Mouse (Mus musculus): ENCODE measurements around the gene Bcl2l12. TPM values are rescaled to one million over a fixed set of nuclear protein-coding genes. Genes with fewer than 3 reads are reported as not detected.

The Bcl2l12 gene
- total and polyA plus RNA-seq, 3 experiments = 16.6 to 24.6 TPM; not detected in 1

DNA sequence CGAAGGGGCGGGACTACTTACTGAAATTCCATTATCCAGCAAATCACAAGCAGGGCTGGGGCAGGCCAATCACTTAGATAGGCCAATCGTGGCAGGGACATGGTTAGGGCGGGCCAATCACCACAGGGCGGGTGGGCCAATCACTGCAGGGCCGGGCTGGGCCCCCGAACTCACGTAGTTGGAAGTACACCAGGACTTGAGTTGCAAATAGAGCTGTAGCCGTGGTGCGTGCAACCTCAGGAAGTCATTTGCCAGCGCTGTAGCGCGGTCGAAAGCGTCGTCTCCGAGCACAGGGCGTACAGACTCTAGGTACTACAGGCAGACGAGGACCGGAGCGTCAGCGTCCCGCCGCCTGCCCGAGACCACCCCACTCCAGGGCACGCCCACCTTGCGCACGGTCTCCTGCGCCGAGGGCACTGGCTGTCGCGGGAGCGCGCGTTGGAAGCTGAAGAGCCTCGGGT is 28.3 kb downstream of the Bcl2l12 start (continued):
- TF ChIP-seq CTCF (IDR thresholded peaks at IDR 0.05 in 2 of 3, conservative IDR thresholded peaks at IDR 0.05 in 1 of 3; ENCODE audit: control insufficient read depth in 1 of 3, insufficient read depth in 1 of 3, low read depth in 2 of 3, low read length in 3 of 3, poor library complexity in 1 of 3, severe bottlenecking in 1 of 3) = no peak
- no peak for TF ChIP-seq SMC3 (IDR thresholded peaks at IDR 0.05; ENCODE audit: low read depth, low read length)
- no peak for TF ChIP-seq CHD1 (IDR thresholded peaks at IDR 0.05; ENCODE audit: low read depth, low read length)
- peak; percentile 72 for TF ChIP-seq SIN3A (IDR thresholded peaks at IDR 0.05; ENCODE audit: low read length)
- no peak for TF ChIP-seq KAT2A (conservative IDR thresholded peaks at IDR 0.05; ENCODE audit: low read depth, low read length)
- no peak for TF ChIP-seq TCF12 (IDR thresholded peaks at IDR 0.05; ENCODE audit: low read depth, low read length)
- TF ChIP-seq MXI1 (IDR thresholded peaks at IDR 0.05; ENCODE audit: low read depth, low read length) = no peak; the same call in 1 of the 2 replicates
- no peak for TF ChIP-seq MAFK (IDR thresholded peaks at IDR 0.05; ENCODE audit: borderline replicate concordance, low read depth, low read length)
- TF ChIP-seq POLR2AphosphoS5 (IDR thresholded peaks at IDR 0.05; ENCODE audit: borderline replicate concordance, low read depth, low read length) = no peak
- TF ChIP-seq RAD21 (IDR thresholded peaks at IDR 0.05; ENCODE audit: low read depth, low read length) = no peak
- TF ChIP-seq POLR2AphosphoS2 (IDR thresholded peaks at IDR 0.05; ENCODE audit: low read length) = no peak; the same call in 1 of the 2 replicates
- no peak for TF ChIP-seq USF2 (IDR thresholded peaks at IDR 0.05; ENCODE audit: borderline replicate concordance in 1 of 2, insufficient read depth in 1 of 2, low read depth in 1 of 2, low read length in 2 of 2)
- no peak for TF ChIP-seq BHLHE40 (IDR thresholded peaks at IDR 0.05; ENCODE audit: borderline replicate concordance, low read depth, low read length)
- peak; percentile 76 for TF ChIP-seq CHD2 (IDR thresholded peaks at IDR 0.05; ENCODE audit: low read length)
- TF ChIP-seq ZKSCAN1 (IDR thresholded peaks at IDR 0.05; ENCODE audit: low read depth, low read length) = no peak
- no peak for TF ChIP-seq MEF2A (IDR thresholded peaks at IDR 0.05; ENCODE audit: extremely low read depth, insufficient replicate concordance, low read depth, low read length, poor library complexity, severe bottlenecking)
- no peak for TF ChIP-seq ZMIZ1 (IDR thresholded peaks at IDR 0.05; ENCODE audit: low read depth, low read length)

DNA sequence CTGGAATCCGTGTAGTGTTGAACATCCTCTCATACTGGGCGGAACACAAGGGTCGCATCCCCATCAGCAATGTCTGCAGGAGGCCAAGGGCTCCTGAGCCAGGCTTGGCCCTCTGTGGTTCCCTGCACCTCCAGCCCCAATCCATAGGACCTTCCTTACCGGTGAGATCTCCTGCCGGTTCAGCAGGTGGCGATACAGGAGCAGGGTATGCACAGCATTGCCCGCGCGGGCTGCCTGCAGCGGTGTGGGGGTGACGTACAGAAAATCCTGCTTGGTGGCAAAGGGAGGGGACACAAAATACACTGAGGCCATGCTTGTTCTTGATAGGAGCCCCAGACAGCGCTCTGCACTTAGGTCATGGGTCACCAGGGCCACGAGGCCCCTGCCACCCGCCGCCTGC is 31.9 kb downstream of the Bcl2l12 start:
- Histone ChIP-seq H3K27me3 (ENCODE audit: control insufficient read depth in 1 of 2, insufficient read depth in 2 of 2, low read length in 2 of 2) (no peaks in the 10 kb centered on the region), H3K9ac (ENCODE audit: control insufficient read depth, low read depth, low read length, poor library complexity, severe bottlenecking) (no peak overlapping the region), H3K79me2 (ENCODE audit: control insufficient read depth, insufficient read depth, low read length, poor library complexity) (no peaks in the 10 kb centered on the region), H3K4me3 (ENCODE audit: control insufficient read depth in 1 of 2, insufficient read depth in 1 of 2, low read depth in 2 of 2, low read length in 2 of 2) (no peak overlapping the region), H3K4me1 (ENCODE audit: control insufficient read depth in 1 of 2, insufficient read depth in 2 of 2, low read length in 2 of 2) (peaks cover 0 to 3% of the 10 kb centered on the region in 2 experiments; a peak in 1 of 4 replicates), H3K36me3 (ENCODE audit: control insufficient read depth in 1 of 2, insufficient read depth in 2 of 2, low read length in 2 of 2) (no peaks in the 10 kb centered on the region), H3K27ac (ENCODE audit: control insufficient read depth, low read depth, low read length) (no peak overlapping the region), H3K9me3 (replicated peaks; ENCODE audit: insufficient read depth, low read length) (no peaks in the 10 kb centered on the region)
- TF ChIP-seq POLR2AphosphoS5 (IDR thresholded peaks at IDR 0.05; ENCODE audit: borderline replicate concordance, low read depth, low read length) (no peak), SMC3 (IDR thresholded peaks at IDR 0.05; ENCODE audit: low read depth, low read length) (no peak), MXI1 (IDR thresholded peaks at IDR 0.05; ENCODE audit: low read depth, low read length) (no peak), ZMIZ1 (IDR thresholded peaks at IDR 0.05; ENCODE audit: low read depth, low read length) (no peak), HCFC1 (IDR thresholded peaks at IDR 0.05; ENCODE audit: low read depth, low read length) (no peak), CHD1 (IDR thresholded peaks at IDR 0.05; ENCODE audit: low read depth, low read length) (no peak), GABPA (IDR thresholded peaks at IDR 0.05; ENCODE audit: low read depth, low read length) (no peak), ETS1 (IDR thresholded peaks at IDR 0.05; ENCODE audit: low read depth, low read length) (no peak)
- no peak for DNase-seq (ENCODE audit: low read depth, low spot score)
